20 mouse cellular contexts compared by ENCODE assay signal in genomic region chr17:48024045-48024444, GRCm38 (mm10). TPM values are rescaled to one million over a fixed set of nuclear protein-coding genes. Genes with fewer than 3 reads are reported as not detected.
A peak's percentile ranks its signal among the peaks of the same experiment; 100 is the strongest.
DNase-seq lines count a peak whose midpoint lies in the region; ATAC-seq lines count a peak whose summit lies in the region.
"Had no signal": no experiment of that assay in that cellular context is flagged by ENCODE, and none has a peak within 500 bp of the region (broad histone marks: within the 10 kb centered on the region; RNA-seq: fewer than 3 reads in every experiment).

No protein-coding gene starts in this region.

- ATAC-seq in embryonic facial prominence, embryonic 14.5 days (ENCODE audit: low read depth): peak; percentile 42; the same call in 1 of the 2 replicates
- ATAC-seq in heart, embryonic 12.5 days (ENCODE audit: insufficient number of reproducible peaks, low FRiP score): peak; percentile 46
- 0 out of 2 replicates have a peak, but pooled peaks have one; percentile 18 for ATAC-seq in limb, embryonic 12.5 days (ENCODE audit: insufficient number of reproducible peaks, insufficient read depth, low FRiP score, low TSS enrichment, low read depth)
- ATAC-seq: forebrain, embryonic 14.5 days; midbrain, embryonic 15.5 days had no signal

- H3K36me3 ChIP-seq in embryonic facial prominence, embryonic 14.5 days (ENCODE audit: control insufficient read depth, insufficient read depth, low read length): no peaks in the 10 kb centered on the region
- no peaks in the 10 kb centered on the region for H3K36me3 ChIP-seq in heart, embryonic 12.5 days
- no peaks in the 10 kb centered on the region for H3K36me3 ChIP-seq in limb, embryonic 12.5 days
- H3K36me3 ChIP-seq: kidney, embryonic 15.5 days; midbrain, embryonic 15.5 days; neural tube, embryonic 13.5 days had no signal

- H3K4me1 ChIP-seq in embryonic facial prominence, embryonic 14.5 days (ENCODE audit: control insufficient read depth, insufficient read depth, low read length): peaks cover 19% of the 10 kb centered on the region
- H3K4me1 ChIP-seq in heart, embryonic 12.5 days (replicated peaks): peaks cover 50% of the 10 kb centered on the region
- H3K4me1 ChIP-seq in limb, embryonic 12.5 days (replicated peaks): peaks cover 43% of the 10 kb centered on the region

- intact Hi-C loops in heart, postnatal 14 days (cut with DNase I): no loop called here

- no peaks in the 10 kb centered on the region for H3K9me3 ChIP-seq in embryonic facial prominence, embryonic 14.5 days (ENCODE audit: control insufficient read depth, low read length)
- no peaks in the 10 kb centered on the region for H3K9me3 ChIP-seq in heart, embryonic 12.5 days (replicated peaks)
- 0 out of 2 replicates have a peak, but pooled peaks cover 3% of the 10 kb centered on the region for H3K9me3 ChIP-seq in limb, embryonic 12.5 days
- H3K9me3 ChIP-seq: kidney, embryonic 15.5 days; midbrain, embryonic 15.5 days; neural tube, embryonic 13.5 days had no signal

- WGBS in embryonic facial prominence, embryonic 14.5 days: 49% methylated on average over 8 of the region's 8 CpGs
- WGBS in heart, embryonic 12.5 days: 38% methylated on average over 8 of the region's 8 CpGs
- 55% methylated on average over 8 of the region's 8 CpGs for WGBS in limb, embryonic 12.5 days

- peak; percentile 97 for DNase-seq in heart, adult 11 months
- no peak for DNase-seq in heart, postnatal 14 days
- peak; percentile 38 for DNase-seq in embryonic facial prominence, embryonic 14.5 days (ENCODE audit: low spot score)
- no peak for DNase-seq in adrenal gland, postnatal 25 days
- no peak for DNase-seq in urinary bladder, postnatal 14 days (ENCODE audit: low spot score)
- DNase-seq in retina, embryonic 14.5 days (ENCODE audit: low spot score): no peak
- DNase-seq: adrenal gland, adult 8-10 months; cerebellum, postnatal 10 days had no signal

- H3K27me3 ChIP-seq in embryonic facial prominence, embryonic 14.5 days (replicated peaks; ENCODE audit: control insufficient read depth, insufficient read depth, low read length): 0 out of 2 replicates have a peak, but pooled peaks cover 4% of the 10 kb centered on the region
- H3K27me3 ChIP-seq in heart, embryonic 12.5 days (replicated peaks): no peaks in the 10 kb centered on the region
- peaks cover 47% of the 10 kb centered on the region for H3K27me3 ChIP-seq in limb, embryonic 12.5 days
- H3K27me3 ChIP-seq: midbrain, embryonic 15.5 days had no signal

- no peak overlapping the region for H3K27ac ChIP-seq in embryonic facial prominence, embryonic 14.5 days (replicated peaks; ENCODE audit: low read depth, low read length)
- peak overlapping the region; percentile 82 for H3K27ac ChIP-seq in heart, embryonic 12.5 days (ENCODE audit: poor library complexity, severe bottlenecking)
- H3K27ac ChIP-seq in limb, embryonic 12.5 days: no peak overlapping the region
- H3K27ac ChIP-seq: kidney, embryonic 15.5 days; midbrain, embryonic 15.5 days; neural tube, embryonic 13.5 days had no signal

- H3K4me3 ChIP-seq in embryonic facial prominence, embryonic 14.5 days (ENCODE audit: low read depth, low read length): no peak overlapping the region
- H3K4me3 ChIP-seq in heart, embryonic 12.5 days: no peak overlapping the region
- no peak overlapping the region for H3K4me3 ChIP-seq in limb, embryonic 12.5 days (replicated peaks)
- H3K4me3 ChIP-seq: kidney, embryonic 15.5 days; midbrain, embryonic 15.5 days; neural tube, embryonic 13.5 days had no signal

- H3K4me2 ChIP-seq in embryonic facial prominence, embryonic 14.5 days (ENCODE audit: low read depth, low read length): no peak overlapping the region
- peak overlapping the region; percentile 19 for H3K4me2 ChIP-seq in heart, embryonic 12.5 days
- no peak overlapping the region for H3K4me2 ChIP-seq in limb, embryonic 12.5 days
- H3K4me2 ChIP-seq: kidney, embryonic 15.5 days; midbrain, embryonic 15.5 days; neural tube, embryonic 13.5 days had no signal

- no peak overlapping the region for H3K9ac ChIP-seq in embryonic facial prominence, embryonic 14.5 days (ENCODE audit: low read depth, low read length)
- H3K9ac ChIP-seq in heart, embryonic 12.5 days: peak overlapping the region; percentile 3; the same call in 1 of the 2 replicates
- no peak overlapping the region for H3K9ac ChIP-seq in limb, embryonic 12.5 days (replicated peaks)
- H3K9ac ChIP-seq: kidney, embryonic 15.5 days; midbrain, embryonic 15.5 days; neural tube, embryonic 13.5 days had no signal

RNA-seq across cellular contexts. Expression of gene 1700122O11Rik, which starts 14.0 kb away (rescaled TPM):
- not detected for total RNA-seq in heart, postnatal 14 days (2021)
- not detected in 2 replicates for polyA plus RNA-seq in embryonic facial prominence, embryonic 14.5 days (2014; fragmentation: Nextera tagmentation; extraction: Ambion mirVana)
- polyA plus RNA-seq in heart, embryonic 12.5 days (2016; fragmentation: Nextera tagmentation; extraction: Ambion mirVana): not detected in 2 replicates
- not detected in 2 replicates for polyA plus RNA-seq in limb, embryonic 12.5 days (2016; fragmentation: Nextera tagmentation; extraction: Ambion mirVana)
- total RNA-seq in adrenal gland, postnatal 25 days (2021): not detected in 2 replicates
- total RNA-seq: gastrocnemius, postnatal 36 days; layer of hippocampus, adult 8-10 months; left cerebral cortex, postnatal 25 days had no signal
- polyA plus RNA-seq: embryonic facial prominence, embryonic 11.5 days; forebrain, embryonic 14.5 days; kidney, embryonic 15.5 days; liver, embryonic 16.5 days; midbrain, embryonic 15.5 days; neural tube, embryonic 13.5 days; spleen, adult 2 months had no signal

Comparison
In these comparisons a context has a peak if more than half of its experiments do, and no peak if none do; other contexts are left out.
1. DNase-seq: peak in heart, adult 11 months (single experiment) and embryonic facial prominence, embryonic 14.5 days (single experiment); none in heart, postnatal 14 days (0 of 2), adrenal gland, postnatal 25 days (single experiment), urinary bladder, postnatal 14 days (single experiment) and retina, embryonic 14.5 days (single experiment).
2. Peak in every context shown above with its lines, with median percentiles within 50 percentile points of each other: ATAC-seq.